Mouse (Mus musculus): ENCODE measurements around the gene Dennd5a. TPM values are rescaled to one million over a fixed set of nuclear protein-coding genes. Genes with fewer than 3 reads are reported as not detected.
A peak's percentile ranks its signal among the peaks of the same experiment; 100 is the strongest.

Dennd5a gene
- polyA plus RNA-seq (2014; fragmentation: Nextera tagmentation; extraction: Ambion mirVana) = 52.5 and 57.3 TPM in 2 replicates

GRCm38 (mm10) chr7:109959716-109960612 is at the start of gene Dennd5a:
Gene Dennd5a (minus strand): TSS chr7:109960470.
- ATAC-seq (ENCODE audit: low FRiP score) = peak; percentile 93
- Histone ChIP-seq H3K9ac (ENCODE audit: low read depth, low read length) (peak within 1 kb of the TSS; percentile 97), H3K9me3 (ENCODE audit: control insufficient read depth, low read length) (no peaks in the 10 kb centered on the region), H3K4me2 (replicated peaks; ENCODE audit: low read depth, low read length) (peak within 1 kb of the TSS; percentile 65), H3K27me3 (ENCODE audit: control insufficient read depth, insufficient read depth, low read length) (no peaks in the 10 kb centered on the region), H3K36me3 (ENCODE audit: control insufficient read depth, insufficient read depth, low read length) (no peaks in the 10 kb centered on the region), H3K27ac (ENCODE audit: low read depth, low read length) (peak within 1 kb of the TSS; percentile 89), H3K4me1 (replicated peaks; ENCODE audit: control insufficient read depth, insufficient read depth, low read length) (0 out of 2 replicates have a peak, but pooled peaks cover 6% of the 10 kb centered on the region), H3K4me3 (ENCODE audit: low read depth, low read length) (peak within 1 kb of the TSS; percentile 88)
- DNase-seq (ENCODE audit: low spot score) = peak; percentile 92
- WGBS = under 1% methylated on average over 80 of the region's 107 CpGs

GRCm38 (mm10) chr7:110009084-110009483 is 48.8 kb upstream of the Dennd5a start:
- 95% methylated on average over 6 of the region's 6 CpGs for WGBS
- Histone ChIP-seq H3K27ac (ENCODE audit: low read depth, low read length) (no peak overlapping the region), H3K4me1 (replicated peaks; ENCODE audit: control insufficient read depth, insufficient read depth, low read length) (no peaks in the 10 kb centered on the region), H3K36me3 (ENCODE audit: control insufficient read depth, insufficient read depth, low read length) (no peaks in the 10 kb centered on the region), H3K9me3 (ENCODE audit: control insufficient read depth, low read length) (no peaks in the 10 kb centered on the region), H3K4me2 (replicated peaks; ENCODE audit: low read depth, low read length) (no peak overlapping the region), H3K9ac (ENCODE audit: low read depth, low read length) (no peak overlapping the region), H3K27me3 (ENCODE audit: control insufficient read depth, insufficient read depth, low read length) (no peaks in the 10 kb centered on the region), H3K4me3 (ENCODE audit: low read depth, low read length) (no peak overlapping the region)
- ATAC-seq (ENCODE audit: low FRiP score) (no peak), DNase-seq (ENCODE audit: low spot score) (no peak)

- Histone ChIP-seq H3K4me2 (replicated peaks; ENCODE audit: low read depth, low read length) (no peak overlapping the region), H3K4me1 (replicated peaks; ENCODE audit: control insufficient read depth, insufficient read depth, low read length) (no peaks in the 10 kb centered on the region), H3K27me3 (ENCODE audit: control insufficient read depth, insufficient read depth, low read length) (no peaks in the 10 kb centered on the region), H3K36me3 (ENCODE audit: control insufficient read depth, insufficient read depth, low read length) (no peaks in the 10 kb centered on the region), H3K4me3 (ENCODE audit: low read depth, low read length) (no peak overlapping the region), H3K9me3 (ENCODE audit: control insufficient read depth, low read length) (no peaks in the 10 kb centered on the region), H3K27ac (ENCODE audit: low read depth, low read length) (no peak overlapping the region), H3K9ac (ENCODE audit: low read depth, low read length) (no peak overlapping the region)
- DNase-seq (ENCODE audit: low spot score) (no peak), ATAC-seq (ENCODE audit: low FRiP score) (no peak)
- 97% methylated on average over 1 of the region's 1 CpGs for WGBS
Observed at GRCm38 (mm10) chr7:110008513-110008912, 48.2 kb upstream of the Dennd5a start.

- no peaks in the 10 kb centered on the region for H3K9me3 ChIP-seq (ENCODE audit: control insufficient read depth, low read length)
- 77% methylated on average over 5 of the region's 5 CpGs for WGBS
- H3K4me2 ChIP-seq (replicated peaks; ENCODE audit: low read depth, low read length) = no peak overlapping the region
- H3K27ac ChIP-seq (ENCODE audit: low read depth, low read length) = no peak overlapping the region
- no peaks in the 10 kb centered on the region for H3K36me3 ChIP-seq (ENCODE audit: control insufficient read depth, insufficient read depth, low read length)
- no peaks in the 10 kb centered on the region for H3K4me1 ChIP-seq (replicated peaks; ENCODE audit: control insufficient read depth, insufficient read depth, low read length)
- DNase-seq (ENCODE audit: low spot score) (no peak), ATAC-seq (ENCODE audit: low FRiP score) (no peak)
- no peaks in the 10 kb centered on the region for H3K27me3 ChIP-seq (ENCODE audit: control insufficient read depth, insufficient read depth, low read length)
- H3K4me3 ChIP-seq (ENCODE audit: low read depth, low read length) = no peak overlapping the region
- H3K9ac ChIP-seq (ENCODE audit: low read depth, low read length) = no peak overlapping the region
Observed at GRCm38 (mm10) chr7:110006471-110007195, 46.4 kb upstream of the Dennd5a start.

GRCm38 (mm10) chr7:110005976-110006375 is 45.7 kb upstream of the Dennd5a start:
- Histone ChIP-seq H3K36me3 (ENCODE audit: control insufficient read depth, insufficient read depth, low read length) (no peaks in the 10 kb centered on the region), H3K27me3 (ENCODE audit: control insufficient read depth, insufficient read depth, low read length) (no peaks in the 10 kb centered on the region), H3K27ac (ENCODE audit: low read depth, low read length) (no peak overlapping the region), H3K9ac (ENCODE audit: low read depth, low read length) (no peak overlapping the region), H3K4me1 (replicated peaks; ENCODE audit: control insufficient read depth, insufficient read depth, low read length) (no peaks in the 10 kb centered on the region), H3K4me3 (ENCODE audit: low read depth, low read length) (no peak overlapping the region), H3K4me2 (replicated peaks; ENCODE audit: low read depth, low read length) (no peak overlapping the region), H3K9me3 (ENCODE audit: control insufficient read depth, low read length) (no peaks in the 10 kb centered on the region)
- ATAC-seq (ENCODE audit: low FRiP score) = no peak
- no peak for DNase-seq (ENCODE audit: low spot score)

- Histone ChIP-seq H3K9ac (ENCODE audit: low read depth, low read length) (peak overlapping the region; percentile 13; the same call in 1 of the 2 replicates), H3K9me3 (ENCODE audit: control insufficient read depth, low read length) (no peaks in the 10 kb centered on the region), H3K4me2 (replicated peaks; ENCODE audit: low read depth, low read length) (peak overlapping the region; percentile 17), H3K4me3 (ENCODE audit: low read depth, low read length) (no peak overlapping the region), H3K27ac (ENCODE audit: low read depth, low read length) (no peak overlapping the region), H3K36me3 (ENCODE audit: control insufficient read depth, insufficient read depth, low read length) (no peaks in the 10 kb centered on the region), H3K27me3 (ENCODE audit: control insufficient read depth, insufficient read depth, low read length) (no peaks in the 10 kb centered on the region), H3K4me1 (replicated peaks; ENCODE audit: control insufficient read depth, insufficient read depth, low read length) (no peaks in the 10 kb centered on the region)
- ATAC-seq (ENCODE audit: low FRiP score) = no peak
- DNase-seq (ENCODE audit: low spot score) = peak; percentile 33
- 17% methylated on average over 20 of the region's 20 CpGs for WGBS
Observed at GRCm38 (mm10) chr7:110002968-110003367, 42.7 kb upstream of the Dennd5a start.

GRCm38 (mm10) chr7:110002092-110002491 is 41.8 kb upstream of the Dennd5a start:
- no peaks in the 10 kb centered on the region for H3K36me3 ChIP-seq (ENCODE audit: control insufficient read depth, insufficient read depth, low read length)
- no peak overlapping the region for H3K4me3 ChIP-seq (ENCODE audit: low read depth, low read length)
- ATAC-seq (ENCODE audit: low FRiP score) (no peak), DNase-seq (ENCODE audit: low spot score) (no peak)
- no peak overlapping the region for H3K27ac ChIP-seq (ENCODE audit: low read depth, low read length)
- H3K9me3 ChIP-seq (ENCODE audit: control insufficient read depth, low read length) = no peaks in the 10 kb centered on the region
- H3K9ac ChIP-seq (ENCODE audit: low read depth, low read length) = no peak overlapping the region
- H3K27me3 ChIP-seq (ENCODE audit: control insufficient read depth, insufficient read depth, low read length) = no peaks in the 10 kb centered on the region
- H3K4me1 ChIP-seq (replicated peaks; ENCODE audit: control insufficient read depth, insufficient read depth, low read length) = no peaks in the 10 kb centered on the region
- H3K4me2 ChIP-seq (replicated peaks; ENCODE audit: low read depth, low read length) = no peak overlapping the region

GRCm38 (mm10) chr7:109998388-109998787 is 38.1 kb upstream of the Dennd5a start:
- Histone ChIP-seq H3K27me3 (ENCODE audit: control insufficient read depth, insufficient read depth, low read length) (no peaks in the 10 kb centered on the region), H3K9ac (ENCODE audit: low read depth, low read length) (no peak overlapping the region), H3K4me2 (replicated peaks; ENCODE audit: low read depth, low read length) (no peak overlapping the region), H3K9me3 (ENCODE audit: control insufficient read depth, low read length) (no peaks in the 10 kb centered on the region), H3K4me1 (replicated peaks; ENCODE audit: control insufficient read depth, insufficient read depth, low read length) (no peaks in the 10 kb centered on the region), H3K27ac (ENCODE audit: low read depth, low read length) (no peak overlapping the region), H3K36me3 (ENCODE audit: control insufficient read depth, insufficient read depth, low read length) (no peaks in the 10 kb centered on the region), H3K4me3 (ENCODE audit: low read depth, low read length) (no peak overlapping the region)
- DNase-seq (ENCODE audit: low spot score) (no peak), ATAC-seq (ENCODE audit: low FRiP score) (no peak)
- WGBS = 87% methylated on average over 4 of the region's 4 CpGs
